Mouse (Mus musculus): ENCODE data around the gene Olfr876. TPM values are rescaled to one million over a fixed set of nuclear protein-coding genes. Genes with fewer than 3 reads are reported as not detected.
"Not testable (repeated sequence)": the region's sequence is repeated elsewhere in the genome, so short reads cannot be mapped to it uniquely, and the experiment has no call there.

Olfr876 gene
- polyA plus RNA-seq (2012; rRNA removed), result not detected in 2 replicates

DNA sequence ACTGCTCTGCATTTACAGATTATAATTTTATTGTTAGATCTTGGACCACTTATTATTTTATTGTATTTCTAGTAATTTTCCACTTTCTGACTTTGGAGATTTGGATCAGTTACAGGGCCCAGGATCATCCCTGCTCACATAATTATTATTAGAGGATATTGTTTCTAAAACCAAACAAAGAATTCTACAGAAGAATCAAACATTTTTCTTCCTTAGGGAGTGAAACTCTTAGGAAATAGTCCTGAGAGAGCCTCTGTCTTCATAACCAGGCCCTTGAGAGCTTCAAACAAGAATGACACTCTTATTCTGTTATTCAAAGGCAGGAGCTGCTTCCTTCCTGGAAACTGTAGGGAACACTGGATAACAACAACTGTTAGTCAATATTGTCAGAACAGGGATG is at the start of gene Olfr876:
Olfr876 (plus strand) TSS at position 301 of the 400 bp plus-strand sequence.
- no peak within 1 kb of the TSS for H3K27ac ChIP-seq (ENCODE audit: insufficient read depth, low read depth, low read length)
- no peak for DNase-seq
- no peak for TF ChIP-seq CTCF (conservative IDR thresholded peaks at IDR 0.05; ENCODE audit: insufficient read depth, insufficient read length, low read depth, low read length)
- no peak for TF ChIP-seq POLR2A (IDR thresholded peaks at IDR 0.05; ENCODE audit: low read depth, low read length)
- no peaks in the 10 kb centered on the region for H3K27me3 ChIP-seq (replicated peaks; ENCODE audit: control insufficient read depth, insufficient read depth, low read length)
- no peak within 1 kb of the TSS for H3K4me3 ChIP-seq (ENCODE audit: insufficient read depth, low read depth, low read length)
- H3K4me1 ChIP-seq (ENCODE audit: control insufficient read depth, insufficient read depth, low read length), result no peaks in the 10 kb centered on the region
- no peaks in the 10 kb centered on the region for H3K36me3 ChIP-seq (ENCODE audit: control insufficient read depth, insufficient read depth, low read length)

GRCm38 (mm10) chr9:37761728-37762127 is 41.1 kb upstream of the Olfr876 start:
- H3K4me3 ChIP-seq (ENCODE audit: insufficient read depth, low read depth, low read length), result no peak overlapping the region
- 90% methylated on average over 2 of the region's 2 CpGs for WGBS
- no peak for DNase-seq
- TF ChIP-seq POLR2A (IDR thresholded peaks at IDR 0.05; ENCODE audit: low read depth, low read length) (no peak), CTCF (conservative IDR thresholded peaks at IDR 0.05; ENCODE audit: insufficient read depth, insufficient read length, low read depth, low read length) (no peak)
- no peaks in the 10 kb centered on the region for H3K4me1 ChIP-seq (ENCODE audit: control insufficient read depth, insufficient read depth, low read length)
- H3K27ac ChIP-seq (ENCODE audit: insufficient read depth, low read depth, low read length), result no peak overlapping the region
- H3K36me3 ChIP-seq (ENCODE audit: control insufficient read depth, insufficient read depth, low read length), result no peaks in the 10 kb centered on the region
- no peaks in the 10 kb centered on the region for H3K27me3 ChIP-seq (replicated peaks; ENCODE audit: control insufficient read depth, insufficient read depth, low read length)

DNA sequence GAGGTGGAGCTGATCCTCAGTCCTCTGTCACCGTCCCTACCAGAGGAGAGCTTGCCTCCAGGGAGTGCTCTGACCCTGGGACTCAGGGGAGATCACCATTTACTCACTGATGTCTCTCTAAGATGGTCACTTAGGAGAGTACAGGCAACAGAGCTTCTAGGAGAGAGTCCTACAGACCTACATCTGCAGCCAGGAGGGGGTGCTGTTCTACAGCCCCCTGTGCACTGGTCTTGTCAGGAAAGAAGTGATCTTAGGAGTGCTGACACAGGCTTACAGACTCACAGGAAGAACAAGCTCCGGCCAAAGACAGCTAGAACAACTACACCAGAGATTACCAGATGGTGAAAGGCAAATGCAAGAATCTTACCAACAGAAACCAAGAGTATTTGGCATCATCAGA is 40.3 kb upstream of the Olfr876 start:
- 41% methylated on average over 2 of the region's 2 CpGs for WGBS
- Histone ChIP-seq H3K27ac (ENCODE audit: insufficient read depth, low read depth, low read length) (no peak overlapping the region), H3K36me3 (ENCODE audit: control insufficient read depth, insufficient read depth, low read length) (no peaks in the 10 kb centered on the region), H3K4me1 (ENCODE audit: control insufficient read depth, insufficient read depth, low read length) (no peaks in the 10 kb centered on the region), H3K27me3 (replicated peaks; ENCODE audit: control insufficient read depth, insufficient read depth, low read length) (no peaks in the 10 kb centered on the region), H3K4me3 (ENCODE audit: insufficient read depth, low read depth, low read length) (no peak overlapping the region)
- no peak for DNase-seq
- TF ChIP-seq POLR2A (IDR thresholded peaks at IDR 0.05; ENCODE audit: low read depth, low read length) (no peak), CTCF (conservative IDR thresholded peaks at IDR 0.05; ENCODE audit: insufficient read depth, insufficient read length, low read depth, low read length) (no peak)

DNA sequence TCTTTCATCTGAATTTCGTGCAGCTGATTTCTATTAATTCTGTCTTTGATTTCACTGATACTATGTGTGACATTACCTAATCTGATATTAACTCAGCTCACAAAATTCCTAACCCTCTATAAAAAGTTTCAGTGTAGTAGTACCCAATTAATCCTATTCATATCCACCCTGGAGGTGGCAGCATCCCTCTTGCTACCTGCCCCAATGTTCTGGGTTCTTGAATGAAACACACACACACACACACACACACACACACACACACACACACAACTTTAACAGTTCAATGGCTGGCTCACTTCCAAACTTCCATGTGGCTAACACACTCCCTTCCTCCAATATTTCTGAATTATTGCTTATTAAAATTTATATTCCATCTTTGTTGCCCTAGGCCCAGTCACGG is 32.2 kb upstream of the Olfr876 start:
- no peak for DNase-seq
- H3K27ac ChIP-seq (ENCODE audit: insufficient read depth, low read depth, low read length), result no peak overlapping the region
- H3K36me3 ChIP-seq (ENCODE audit: control insufficient read depth, insufficient read depth, low read length), result no peaks in the 10 kb centered on the region
- no peaks in the 10 kb centered on the region for H3K4me1 ChIP-seq (ENCODE audit: control insufficient read depth, insufficient read depth, low read length)
- no peak overlapping the region for H3K4me3 ChIP-seq (ENCODE audit: insufficient read depth, low read depth, low read length)
- TF ChIP-seq CTCF (conservative IDR thresholded peaks at IDR 0.05; ENCODE audit: insufficient read depth, insufficient read length, low read depth, low read length) (no peak), POLR2A (IDR thresholded peaks at IDR 0.05; ENCODE audit: low read depth, low read length) (no peak)
- H3K27me3 ChIP-seq (replicated peaks; ENCODE audit: control insufficient read depth, insufficient read depth, low read length), result no peaks in the 10 kb centered on the region
- WGBS, result 63% methylated on average over 2 of the region's 2 CpGs

GRCm38 (mm10) chr9:37771759-37772158 is 31.1 kb upstream of the Olfr876 start, which contains the start of gene Olfr875:
TSS of gene Olfr875 (plus strand) at chr9:37771857.
- Histone ChIP-seq H3K27ac (ENCODE audit: insufficient read depth, low read depth, low read length) (no peak within 1 kb of the TSS), H3K4me3 (ENCODE audit: insufficient read depth, low read depth, low read length) (no peak within 1 kb of the TSS), H3K27me3 (replicated peaks; ENCODE audit: control insufficient read depth, insufficient read depth, low read length) (no peaks in the 10 kb centered on the region), H3K36me3 (ENCODE audit: control insufficient read depth, insufficient read depth, low read length) (no peaks in the 10 kb centered on the region), H3K4me1 (ENCODE audit: control insufficient read depth, insufficient read depth, low read length) (no peaks in the 10 kb centered on the region)
- no peak for DNase-seq
- TF ChIP-seq POLR2A (IDR thresholded peaks at IDR 0.05; ENCODE audit: low read depth, low read length), result no peak
- no peak for TF ChIP-seq CTCF (conservative IDR thresholded peaks at IDR 0.05; ENCODE audit: insufficient read depth, insufficient read length, low read depth, low read length)
- 25% methylated on average over 2 of the region's 2 CpGs for WGBS

GRCm38 (mm10) chr9:37782766-37783260 is 20.0 kb upstream of the Olfr876 start:
- no peak for TF ChIP-seq POLR2A (IDR thresholded peaks at IDR 0.05; ENCODE audit: low read depth, low read length)
- no peak for TF ChIP-seq CTCF (conservative IDR thresholded peaks at IDR 0.05; ENCODE audit: insufficient read depth, insufficient read length, low read depth, low read length)
- DNase-seq, result peak; percentile 41
- H3K4me1 ChIP-seq (ENCODE audit: control insufficient read depth, insufficient read depth, low read length), result 0 out of 2 replicates have a peak, but pooled peaks cover 2% of the 10 kb centered on the region
- H3K36me3 ChIP-seq (ENCODE audit: control insufficient read depth, insufficient read depth, low read length), result no peaks in the 10 kb centered on the region
- no peak overlapping the region for H3K27ac ChIP-seq (ENCODE audit: insufficient read depth, low read depth, low read length)
- H3K27me3 ChIP-seq (replicated peaks; ENCODE audit: control insufficient read depth, insufficient read depth, low read length), result no peaks in the 10 kb centered on the region
- no peak overlapping the region for H3K4me3 ChIP-seq (ENCODE audit: insufficient read depth, low read depth, low read length)
- WGBS, result 7% methylated on average over 7 of the region's 7 CpGs

- not testable (repeated sequence) for H3K4me1 ChIP-seq (ENCODE audit: control insufficient read depth, insufficient read depth, low read length); DNase-seq; H3K27ac ChIP-seq (ENCODE audit: insufficient read depth, low read depth, low read length); H3K4me3 ChIP-seq (ENCODE audit: insufficient read depth, low read depth, low read length); H3K27me3 ChIP-seq (replicated peaks; ENCODE audit: control insufficient read depth, insufficient read depth, low read length); H3K36me3 ChIP-seq (ENCODE audit: control insufficient read depth, insufficient read depth, low read length)
- WGBS, result 53% methylated on average over 11 of the region's 15 CpGs
Measured at GRCm38 (mm10) chr9:37783394-37784387, 19.1 kb upstream of the Olfr876 start.
